Mouse (Mus musculus) E14TG2a.4 (cell line): Measurements from ENCODE around the gene Ngrn.

Experiments used
- H3K27me3 ChIP-seq: 2 replicates; pipeline ENCODE4 v1.6.1; 2014; ENCODE audit warnings: low read length, control low read depth; ENCODE audit not compliant: insufficient read depth
- H3K36me3 ChIP-seq: 2 replicates; pipeline ENCODE4 v1.6.1; 2014; ENCODE audit warnings: low read length, control low read depth; ENCODE audit not compliant: insufficient read depth
- H3K4me1 ChIP-seq: replicated peaks from 2 replicates; pipeline ENCODE4 v1.6.1; 2014; ENCODE audit warnings: low read depth, low read length, control low read depth
- H3K4me3 ChIP-seq: replicated peaks from 2 replicates; pipeline ENCODE4 v1.5.1; 2014; ENCODE audit warnings: mild to moderate bottlenecking, low read length
- H3K9me3 ChIP-seq: 2 replicates; pipeline ENCODE4 v1.6.1; 2014; ENCODE audit warnings: low read length, control low read depth
- CTCF ChIP-seq: conservative IDR thresholded peaks from 2 replicates; pipeline ENCODE4 v1.5.1; 2014; ENCODE audit warnings: low read length
- NANOG ChIP-seq: IDR thresholded peaks from 2 replicates; pipeline ENCODE4 v1.6.1; 2014; ENCODE audit warnings: borderline replicate concordance, low read length, mixed read lengths
- POU5F1 ChIP-seq: IDR thresholded peaks from 2 replicates; pipeline ENCODE4 v1.6.1; 2014; ENCODE audit warnings: low read length, borderline replicate concordance

Gene Ngrn

DNA sequence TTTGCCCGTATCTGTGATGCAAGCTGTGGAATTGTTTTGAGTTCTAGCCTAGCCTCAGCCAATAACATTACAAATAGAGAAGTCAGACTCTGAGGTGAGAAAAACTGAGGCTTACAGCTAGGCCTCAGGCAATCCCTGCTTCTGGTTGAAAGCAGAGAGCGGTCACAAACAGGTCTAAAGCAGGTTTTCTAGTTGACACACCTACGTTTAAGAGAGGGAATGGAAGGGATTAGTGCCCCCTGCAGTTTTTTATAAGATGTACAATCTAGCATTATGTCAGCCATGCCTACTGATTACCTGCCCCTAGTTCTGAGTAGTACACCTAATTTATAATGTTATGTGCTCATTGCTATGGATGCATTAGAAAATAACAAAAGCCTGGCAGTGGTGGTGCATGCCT is 46.8 kb downstream of the Ngrn start:
- no peak for TF ChIP-seq NANOG
- TF ChIP-seq CTCF: no peak; the same call in 1 of the 2 replicates
- no peak for TF ChIP-seq POU5F1
- Histone ChIP-seq H3K4me1 (peaks cover 42% of the 10 kb centered on the region), H3K4me3 (no peak overlapping the region), H3K9me3 (no peaks in the 10 kb centered on the region), H3K27me3 (no peaks in the 10 kb centered on the region), H3K36me3 (peaks cover 100% of the 10 kb centered on the region)

DNA sequence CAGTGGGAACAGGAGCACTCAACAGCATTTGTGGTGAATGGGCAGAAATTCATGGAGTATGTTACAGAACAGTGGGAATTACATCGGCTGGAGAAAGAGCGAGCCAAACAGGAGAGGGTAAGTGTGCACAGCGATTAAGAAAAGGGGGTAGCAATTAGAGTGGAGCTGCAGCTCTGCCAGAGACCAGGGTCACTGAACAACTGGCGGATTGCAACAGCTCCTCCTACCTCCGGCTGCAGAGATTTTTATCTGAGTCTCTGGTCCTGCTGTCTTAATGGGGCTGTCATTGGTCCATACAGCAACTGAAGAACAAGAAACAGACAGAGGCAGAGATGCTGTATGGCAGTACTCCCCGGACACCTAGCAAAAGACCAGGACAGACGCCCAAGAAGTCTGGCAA is 49.8 kb downstream of the Ngrn start:
- Histone ChIP-seq H3K36me3 (peaks cover 99% of the 10 kb centered on the region), H3K4me3 (no peak overlapping the region), H3K9me3 (no peaks in the 10 kb centered on the region), H3K4me1 (peaks cover 33% of the 10 kb centered on the region), H3K27me3 (no peaks in the 10 kb centered on the region)
- TF ChIP-seq CTCF (no peak), NANOG (no peak), POU5F1 (no peak)
